Mouse (Mus musculus) liver, adult (tissue): Measurements from ENCODE around the gene Rnf169.

Experiments used
- GATA4 ChIP-seq: IDR thresholded peaks from 2 replicates; pipeline ENCODE4 v1.6.1; 2014; ENCODE audit warnings: mild to moderate bottlenecking, low read length; ENCODE audit not compliant: insufficient replicate concordance

Rnf169 gene

GRCm38 (mm10) chr7:99894478-99894877 lies 85.8 kb downstream of the Rnf169 start:
- no peak for TF ChIP-seq GATA4

- no peak for TF ChIP-seq GATA4
Measured at GRCm38 (mm10) chr7:99893967-99894366, 86.3 kb downstream of the Rnf169 start.

GRCm38 (mm10) chr7:99892351-99892750 lies 87.9 kb downstream of the Rnf169 start:
- no peak for TF ChIP-seq GATA4

- no peak for TF ChIP-seq GATA4
Measured at GRCm38 (mm10) chr7:99891471-99891870, 88.8 kb downstream of the Rnf169 start.

- no peak for TF ChIP-seq GATA4
Measured at GRCm38 (mm10) chr7:99890168-99890755, 90.0 kb downstream of the Rnf169 start.

GRCm38 (mm10) chr7:99889175-99889880 lies 90.9 kb downstream of the Rnf169 start:
- TF ChIP-seq GATA4 = no peak

GRCm38 (mm10) chr7:99887743-99888142 lies 92.5 kb downstream of the Rnf169 start:
- TF ChIP-seq GATA4 = no peak

- no peak for TF ChIP-seq GATA4
Measured at GRCm38 (mm10) chr7:99887230-99887735, 93.0 kb downstream of the Rnf169 start.

GRCm38 (mm10) chr7:99878254-99878653 lies 102.0 kb downstream of the Rnf169 start:
- no peak for TF ChIP-seq GATA4

GRCm38 (mm10) chr7:99876345-99876744 lies 103.9 kb downstream of the Rnf169 start:
- TF ChIP-seq GATA4 = no peak

- TF ChIP-seq GATA4 = no peak
Measured at GRCm38 (mm10) chr7:99875891-99876290, 104.4 kb downstream of the Rnf169 start.

- TF ChIP-seq GATA4 = no peak
Measured at GRCm38 (mm10) chr7:99873965-99874364, 106.3 kb downstream of the Rnf169 start.
